Mouse (Mus musculus) G1E (cell line): Measurements from ENCODE around the gene Aox4. TPM values are rescaled to one million over a fixed set of nuclear protein-coding genes. Genes with fewer than 3 reads are reported as not detected.
A peak's percentile ranks its signal among the peaks of the same experiment; 100 is the strongest.

Experiments used
- ATAC-seq: 2 replicates; pipeline ENCODE4 v1.8.0; 2016; ENCODE audit warnings: mild to moderate bottlenecking; ENCODE audit not compliant: insufficient number of reproducible peaks, poor library complexity, low FRiP score, severe bottlenecking; ENCODE audit errors: extremely low read depth
- DNase-seq: peaks from one replicate; pipeline ENCODE4 v3.0.0; 2012; ENCODE audit warnings: low spot score
- H3K27me3 ChIP-seq: 2 replicates; pipeline ENCODE4 v1.6.1; 2012; ENCODE audit warnings: mild to moderate bottlenecking, low read length, inconsistent platforms; ENCODE audit not compliant: insufficient read depth
- H3K36me3 ChIP-seq: replicated peaks from 2 replicates; pipeline ENCODE3; 2012; ENCODE audit warnings: mild to moderate bottlenecking, inconsistent platforms
- H3K4me1 ChIP-seq: 2 replicates; pipeline ENCODE4 v1.6.1; 2012; ENCODE audit warnings: low read depth, low read length, inconsistent platforms, mixed read lengths; ENCODE audit not compliant: insufficient read depth
- H3K4me3 ChIP-seq: 2 replicates; pipeline ENCODE4 v1.5.1; 2012; ENCODE audit warnings: low read depth, mild to moderate bottlenecking, inconsistent platforms, low read length, moderate library complexity, mixed read lengths
- H3K9me3 ChIP-seq: replicated peaks from 2 replicates; pipeline ENCODE4 v1.6.1; 2012; ENCODE audit warnings: inconsistent platforms
- CTCF ChIP-seq: IDR thresholded peaks from 2 replicates; pipeline ENCODE4 v1.5.1; 2012; ENCODE audit warnings: low read depth, low read length, inconsistent platforms, mixed read lengths
- GATA1 ChIP-seq: IDR thresholded peaks from 2 replicates; pipeline ENCODE4 v1.6.1; 2012; ENCODE audit warnings: borderline replicate concordance, low read length, inconsistent platforms, mixed read lengths
- GATA2 ChIP-seq: IDR thresholded peaks from 2 replicates; pipeline ENCODE4 v1.6.1; 2012; ENCODE audit warnings: low read depth, low read length, inconsistent platforms, borderline replicate concordance
- POLR2AphosphoS5 ChIP-seq: IDR thresholded peaks from 2 replicates; pipeline ENCODE4 v1.6.1; 2012; ENCODE audit warnings: low read depth, low read length, inconsistent platforms; ENCODE audit not compliant: insufficient replicate concordance
- TAL1 ChIP-seq: conservative IDR thresholded peaks from 2 replicates; pipeline ENCODE4 v1.6.1; 2012; ENCODE audit warnings: low read depth, low read length, inconsistent platforms, mixed read lengths
- polyA plus RNA-seq: library from polyadenylated mRNA; stranded (reverse); fragments of >175 nt; gene quantifications from 2 replicates; pipeline ENCODE4 v1.2.3, GENCODE M21; 2012
- total RNA-seq, 2 experiments: library from RNA; stranded (forward) in 1 of 2; stranded (reverse) in 1 of 2; fragments of 200-1000 nt in 1 of 2; fragments of >200 nt in 1 of 2; fragmentation: Nextera tagmentation in 1 of 2; gene quantifications; 2 replicates each; pipeline ENCODE4 v1.2.3; 2014 to 2017

The Aox4 gene
- total and polyA plus RNA-seq, 3 experiments: 0.07 to 6.1 (median 0.82) TPM

DNA sequence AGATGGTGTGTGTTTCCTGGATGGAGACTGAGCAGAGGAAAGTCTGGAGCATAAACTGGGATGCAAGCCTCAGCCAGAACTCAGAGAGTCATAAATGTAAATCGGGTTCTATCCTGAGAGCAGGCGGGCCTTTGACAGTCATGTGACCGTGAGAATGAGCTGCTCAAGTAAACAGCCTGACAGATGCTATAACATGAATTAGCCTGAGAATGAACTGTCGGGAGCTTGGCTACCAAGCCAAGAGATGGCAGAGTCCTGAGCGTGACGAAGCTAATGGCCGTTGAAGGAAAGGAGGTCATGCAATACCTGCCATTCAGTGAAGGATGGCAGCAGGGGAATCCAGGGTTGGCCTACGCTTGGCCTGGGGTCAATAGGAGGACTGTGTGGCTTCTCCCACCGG lies 13.2 kb upstream of the Aox4 start:
- H3K9me3 ChIP-seq: no peaks in the 10 kb centered on the region
- TF ChIP-seq TAL1 (no peak), GATA2 (no peak), POLR2AphosphoS5 (no peak), CTCF (no peak)
- H3K4me1 ChIP-seq: no peaks in the 10 kb centered on the region
- no peak for ATAC-seq
- no peaks in the 10 kb centered on the region for H3K36me3 ChIP-seq
- no peak for DNase-seq
- H3K4me3 ChIP-seq: no peak overlapping the region
- H3K27me3 ChIP-seq: peaks cover 3% of the 10 kb centered on the region; the same call in 1 of the 2 replicates

DNA sequence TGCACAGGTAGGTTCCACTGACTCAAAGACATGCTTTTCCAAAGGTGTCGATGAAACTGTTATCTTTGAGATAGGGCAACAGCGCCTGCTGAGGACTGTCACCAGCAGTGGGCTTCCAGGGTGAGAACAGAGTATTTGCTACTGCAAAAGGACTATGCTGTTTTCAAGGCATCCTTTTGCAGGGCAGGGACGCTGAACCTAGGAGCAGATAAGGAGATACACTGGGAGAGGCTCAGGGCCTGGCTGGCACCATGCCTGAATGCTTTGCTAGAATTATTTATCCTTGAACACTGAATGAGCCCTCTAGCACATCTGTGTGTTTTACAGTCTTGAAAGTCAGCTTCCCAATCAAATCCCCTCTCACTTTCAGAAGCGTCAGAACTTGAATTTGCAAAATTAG lies 11.8 kb upstream of the Aox4 start:
- TF ChIP-seq GATA1 (no peak), TAL1 (no peak), CTCF (no peak), POLR2AphosphoS5 (no peak), GATA2 (no peak)
- no peak for ATAC-seq

GRCm38 (mm10) chr1:58212805-58213204 lies 2.6 kb downstream of the Aox4 start:
- peaks cover 2% of the 10 kb centered on the region; the same call in 1 of the 2 replicates for H3K4me1 ChIP-seq
- no peak for ATAC-seq
- TF ChIP-seq GATA1: no peak
- TF ChIP-seq POLR2AphosphoS5: no peak
- TF ChIP-seq CTCF: no peak
- no peak for DNase-seq
- peaks cover 3% of the 10 kb centered on the region for H3K9me3 ChIP-seq
- H3K4me3 ChIP-seq: no peak overlapping the region
- H3K27me3 ChIP-seq: peaks cover 15% of the 10 kb centered on the region
- no peaks in the 10 kb centered on the region for H3K36me3 ChIP-seq

More for the DNA sequence above, 11.8 kb upstream of the Aox4 start:
- H3K4me1 ChIP-seq: no peaks in the 10 kb centered on the region
- H3K9me3 ChIP-seq: no peaks in the 10 kb centered on the region
- H3K4me3 ChIP-seq: no peak overlapping the region
- H3K36me3 ChIP-seq: no peaks in the 10 kb centered on the region
- H3K27me3 ChIP-seq: peaks cover 6% of the 10 kb centered on the region
- DNase-seq: no peak

- peaks cover 2% of the 10 kb centered on the region; the same call in 1 of the 2 replicates for H3K4me1 ChIP-seq
- H3K27me3 ChIP-seq: peaks cover 15% of the 10 kb centered on the region
- DNase-seq (no peak), ATAC-seq (no peak)
- no peaks in the 10 kb centered on the region for H3K36me3 ChIP-seq
- H3K9me3 ChIP-seq: peaks cover 3% of the 10 kb centered on the region
- H3K4me3 ChIP-seq: no peak overlapping the region
- TF ChIP-seq GATA2 (no peak), CTCF (no peak), GATA1 (no peak), POLR2AphosphoS5 (no peak), TAL1 (no peak)
These were observed 3.6 kb downstream of the Aox4 start for GRCm38 (mm10) chr1:58213838-58214237.

DNA sequence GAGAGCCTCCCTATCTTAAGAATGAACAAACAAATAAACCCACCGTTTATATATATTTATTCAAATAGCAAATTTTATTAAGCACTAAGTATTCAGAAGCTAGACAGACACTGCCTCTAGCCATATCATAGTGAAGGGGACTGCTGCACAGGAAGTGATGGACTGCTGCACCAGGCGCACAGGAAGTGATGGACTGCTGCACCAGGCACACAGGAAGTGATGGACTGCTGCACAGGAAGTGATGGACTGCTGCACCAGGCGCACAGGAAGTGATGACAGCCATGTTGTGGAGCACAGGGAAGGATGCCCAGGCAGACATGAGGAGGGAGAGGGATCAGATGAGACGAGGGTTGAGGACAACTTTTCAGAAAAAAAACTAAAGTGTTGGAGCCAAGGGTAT lies 5.2 kb downstream of the Aox4 start:
- Histone ChIP-seq H3K4me1 (peaks cover 2% of the 10 kb centered on the region; the same call in 1 of the 2 replicates), H3K36me3 (no peaks in the 10 kb centered on the region), H3K9me3 (peaks cover 3% of the 10 kb centered on the region), H3K27me3 (peaks cover 17% of the 10 kb centered on the region), H3K4me3 (no peak overlapping the region; the same call in 1 of the 2 replicates)
- ATAC-seq (peak; percentile 86), DNase-seq (no peak)
- TF ChIP-seq POLR2AphosphoS5: no peak
- TF ChIP-seq TAL1: no peak
- no peak for TF ChIP-seq GATA1
- no peak for TF ChIP-seq GATA2
- no peak for TF ChIP-seq CTCF

- TF ChIP-seq TAL1: no peak
- TF ChIP-seq POLR2AphosphoS5: no peak
- no peak for TF ChIP-seq GATA2
- no peak for TF ChIP-seq CTCF
- peaks cover 3% of the 10 kb centered on the region for H3K9me3 ChIP-seq
- H3K27me3 ChIP-seq: peaks cover 18% of the 10 kb centered on the region
- H3K36me3 ChIP-seq: no peaks in the 10 kb centered on the region
- peaks cover 2% of the 10 kb centered on the region; the same call in 1 of the 2 replicates for H3K4me1 ChIP-seq
- no peak overlapping the region for H3K4me3 ChIP-seq
- no peak for ATAC-seq
- DNase-seq: no peak
These were observed 5.8 kb downstream of the Aox4 start for GRCm38 (mm10) chr1:58215956-58216532.

GRCm38 (mm10) chr1:58221070-58221469 lies 10.9 kb downstream of the Aox4 start:
- no peak for TF ChIP-seq CTCF
- no peak for TF ChIP-seq POLR2AphosphoS5
- no peak for TF ChIP-seq GATA2
- Histone ChIP-seq H3K27me3 (peaks cover 25% of the 10 kb centered on the region), H3K4me1 (peaks cover 3% of the 10 kb centered on the region), H3K4me3 (no peak overlapping the region), H3K9me3 (no peaks in the 10 kb centered on the region), H3K36me3 (no peaks in the 10 kb centered on the region)
- no peak for ATAC-seq
- no peak for DNase-seq
